Mouse (Mus musculus): ENCODE results near the gene F12. TPM values are rescaled to one million over a fixed set of nuclear protein-coding genes. Genes with fewer than 3 reads are reported as not detected.
A peak's percentile ranks its signal among the peaks of the same experiment; 100 is the strongest.

The F12 gene
- polyA plus RNA-seq, 1 experiment from 2014 or later = not detected

GRCm38 (mm10) chr13:55405783-55406390, 20.7 kb downstream of the F12 start:
- WGBS = 55% methylated on average over 13 of the region's 13 CpGs
- Histone ChIP-seq H3K9me3 (replicated peaks) (no peaks in the 10 kb centered on the region), H3K4me1 (peaks cover 24% of the 10 kb centered on the region), H3K36me3 (ENCODE audit: poor library complexity, severe bottlenecking) (no peaks in the 10 kb centered on the region), H3K27me3 (no peaks in the 10 kb centered on the region), H3K27ac (peak overlapping the region; percentile 74), H3K4me2 (0 out of 2 replicates have a peak overlapping the region, but pooled peaks have one; percentile 24), H3K9ac (peak overlapping the region; percentile 53), H3K4me3 (no peak overlapping the region)
- peak; percentile 57 for ATAC-seq

- Histone ChIP-seq H3K27me3 (no peaks in the 10 kb centered on the region), H3K4me3 (no peak overlapping the region), H3K4me2 (0 out of 2 replicates have a peak overlapping the region, but pooled peaks have one; percentile 24), H3K4me1 (peaks cover 24% of the 10 kb centered on the region), H3K36me3 (ENCODE audit: poor library complexity, severe bottlenecking) (no peaks in the 10 kb centered on the region), H3K9ac (peak overlapping the region; percentile 53), H3K9me3 (replicated peaks) (no peaks in the 10 kb centered on the region), H3K27ac (peak overlapping the region; percentile 74)
- 17% methylated on average over 11 of the region's 11 CpGs for WGBS
- ATAC-seq = peak; percentile 93
Measured at GRCm38 (mm10) chr13:55404853-55405782, 21.5 kb downstream of the F12 start.

GRCm38 (mm10) chr13:55403935-55404852, 22.4 kb downstream of the F12 start:
- H3K9me3 ChIP-seq (replicated peaks) = no peaks in the 10 kb centered on the region
- WGBS = 44% methylated on average over 15 of the region's 15 CpGs
- H3K27ac ChIP-seq = no peak overlapping the region
- H3K4me3 ChIP-seq = no peak overlapping the region
- H3K36me3 ChIP-seq (ENCODE audit: poor library complexity, severe bottlenecking) = no peaks in the 10 kb centered on the region
- peak overlapping the region; percentile 16; the same call in 1 of the 2 replicates for H3K4me2 ChIP-seq
- no peak overlapping the region for H3K9ac ChIP-seq
- peaks cover 24% of the 10 kb centered on the region for H3K4me1 ChIP-seq
- H3K27me3 ChIP-seq = no peaks in the 10 kb centered on the region
- ATAC-seq = no peak

GRCm38 (mm10) chr13:55403266-55403665, 23.3 kb downstream of the F12 start:
- Histone ChIP-seq H3K4me3 (no peak overlapping the region), H3K36me3 (ENCODE audit: poor library complexity, severe bottlenecking) (no peaks in the 10 kb centered on the region), H3K27me3 (0 out of 2 replicates have a peak, but pooled peaks cover under 1% of the 10 kb centered on the region), H3K4me1 (peaks cover 24% of the 10 kb centered on the region), H3K9ac (no peak overlapping the region), H3K27ac (no peak overlapping the region), H3K9me3 (replicated peaks) (no peaks in the 10 kb centered on the region), H3K4me2 (no peak overlapping the region)
- 71% methylated on average over 7 of the region's 7 CpGs for WGBS
- ATAC-seq = no peak

- Histone ChIP-seq H3K4me3 (no peak overlapping the region), H3K27ac (no peak overlapping the region), H3K27me3 (peaks cover 7% of the 10 kb centered on the region; the same call in 1 of the 2 replicates), H3K9ac (no peak overlapping the region), H3K36me3 (ENCODE audit: poor library complexity, severe bottlenecking) (no peaks in the 10 kb centered on the region), H3K4me2 (no peak overlapping the region), H3K9me3 (replicated peaks) (no peaks in the 10 kb centered on the region), H3K4me1 (peaks cover 17% of the 10 kb centered on the region)
- ATAC-seq = no peak
- whole genome bisulfite sequencing = 83% methylated on average over 1 of the region's 1 CpGs
Measured at GRCm38 (mm10) chr13:55400039-55400346, 26.6 kb downstream of the F12 start.

- WGBS = 64% methylated on average over 5 of the region's 5 CpGs
- Histone ChIP-seq H3K4me2 (no peak overlapping the region), H3K9ac (no peak overlapping the region)
Measured at GRCm38 (mm10) chr13:55399300-55400038, 27.1 kb downstream of the F12 start.

GRCm38 (mm10) chr13:55398088-55398487, 28.5 kb downstream of the F12 start, which contains the start of gene Slc34a1:
Slc34a1 (plus strand) TSS chr13:55398187.
- WGBS = 97% methylated on average over 1 of the region's 1 CpGs

More at GRCm38 (mm10) chr13:55399300-55400038, 27.1 kb downstream of the F12 start:
- no peak for ATAC-seq
- no peaks in the 10 kb centered on the region for H3K36me3 ChIP-seq (ENCODE audit: poor library complexity, severe bottlenecking)
- H3K9me3 ChIP-seq (replicated peaks) = no peaks in the 10 kb centered on the region
- H3K4me1 ChIP-seq = peaks cover 14% of the 10 kb centered on the region
- H3K27me3 ChIP-seq = peaks cover 7% of the 10 kb centered on the region; the same call in 1 of the 2 replicates
- H3K27ac ChIP-seq = no peak overlapping the region
- no peak overlapping the region for H3K4me3 ChIP-seq

GRCm38 (mm10) chr13:55392933-55393332, 33.7 kb downstream of the F12 start:
- Histone ChIP-seq H3K27ac (no peak overlapping the region), H3K4me1 (no peaks in the 10 kb centered on the region), H3K27me3 (peaks cover 4% of the 10 kb centered on the region; the same call in 1 of the 2 replicates), H3K4me3 (no peak overlapping the region), H3K36me3 (ENCODE audit: poor library complexity, severe bottlenecking) (no peaks in the 10 kb centered on the region), H3K9me3 (replicated peaks) (no peaks in the 10 kb centered on the region), H3K9ac (no peak overlapping the region), H3K4me2 (no peak overlapping the region)
- 67% methylated on average over 4 of the region's 4 CpGs for WGBS
- no peak for ATAC-seq

More at GRCm38 (mm10) chr13:55398088-55398487, 28.5 kb downstream of the F12 start, which contains the start of gene Slc34a1:
- Histone ChIP-seq H3K4me3 (no peak within 1 kb of the TSS), H3K36me3 (ENCODE audit: poor library complexity, severe bottlenecking) (no peaks in the 10 kb centered on the region), H3K9me3 (replicated peaks) (no peaks in the 10 kb centered on the region), H3K9ac (no peak within 1 kb of the TSS), H3K27ac (no peak within 1 kb of the TSS), H3K27me3 (peaks cover 7% of the 10 kb centered on the region; the same call in 1 of the 2 replicates), H3K4me1 (no peaks in the 10 kb centered on the region), H3K4me2 (no peak within 1 kb of the TSS)
- no peak for ATAC-seq

- H3K4me2 ChIP-seq = no peak overlapping the region
- ATAC-seq = no peak
- H3K27me3 ChIP-seq = peaks cover 4% of the 10 kb centered on the region; the same call in 1 of the 2 replicates
- H3K36me3 ChIP-seq (ENCODE audit: poor library complexity, severe bottlenecking) = no peaks in the 10 kb centered on the region
- H3K4me3 ChIP-seq = no peak overlapping the region
- no peak overlapping the region for H3K27ac ChIP-seq
- no peaks in the 10 kb centered on the region for H3K4me1 ChIP-seq
- 100% methylated on average over 1 of the region's 1 CpGs for WGBS
- no peaks in the 10 kb centered on the region for H3K9me3 ChIP-seq (replicated peaks)
- H3K9ac ChIP-seq = no peak overlapping the region
Measured at GRCm38 (mm10) chr13:55391626-55392029, 35.0 kb downstream of the F12 start.

GRCm38 (mm10) chr13:55390644-55391043, 35.9 kb downstream of the F12 start:
- Histone ChIP-seq H3K9ac (no peak overlapping the region), H3K4me2 (no peak overlapping the region), H3K9me3 (replicated peaks) (no peaks in the 10 kb centered on the region), H3K4me1 (no peaks in the 10 kb centered on the region), H3K27me3 (no peaks in the 10 kb centered on the region), H3K27ac (no peak overlapping the region), H3K4me3 (no peak overlapping the region), H3K36me3 (ENCODE audit: poor library complexity, severe bottlenecking) (no peaks in the 10 kb centered on the region)
- WGBS = 81% methylated on average over 3 of the region's 3 CpGs
- no peak for ATAC-seq

GRCm38 (mm10) chr13:55381790-55382189, 44.8 kb downstream of the F12 start:
- no peaks in the 10 kb centered on the region for H3K36me3 ChIP-seq (ENCODE audit: poor library complexity, severe bottlenecking)
- no peak for ATAC-seq
- no peaks in the 10 kb centered on the region for H3K9me3 ChIP-seq (replicated peaks)
- H3K4me2 ChIP-seq = no peak overlapping the region
- no peak overlapping the region for H3K4me3 ChIP-seq
- H3K9ac ChIP-seq = no peak overlapping the region
- 79% methylated on average over 4 of the region's 4 CpGs for WGBS
- H3K4me1 ChIP-seq = 0 out of 2 replicates have a peak, but pooled peaks cover 4% of the 10 kb centered on the region
- H3K27ac ChIP-seq = no peak overlapping the region
- peaks cover 60% of the 10 kb centered on the region for H3K27me3 ChIP-seq
